In the genomic region with DNA sequence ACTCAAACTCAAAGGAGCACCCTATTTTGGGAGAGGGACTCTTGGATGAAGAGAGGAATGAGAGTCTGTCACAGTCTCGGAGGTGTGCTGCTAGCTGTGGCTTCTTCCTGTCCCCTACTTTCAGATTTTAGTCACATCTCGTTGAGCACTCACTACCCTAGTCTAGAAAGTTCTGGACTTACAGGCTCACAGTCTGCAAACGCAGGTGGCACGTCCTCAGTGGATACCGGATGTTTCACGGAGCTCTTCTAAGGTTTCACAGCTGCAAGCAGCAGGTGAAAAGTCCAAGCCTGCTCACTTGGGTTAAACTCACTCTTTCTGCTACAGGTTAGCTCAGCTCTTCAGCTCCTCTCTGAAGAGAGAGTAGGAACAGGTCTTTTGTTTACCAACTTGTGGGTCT, we compare ENCODE assay signal across 16 mouse cellular contexts.
DNase-seq lines count a peak whose midpoint lies in the region; ATAC-seq and TF ChIP-seq lines count a peak whose summit lies in the region.
"Had no signal": no experiment of that assay in that cellular context is flagged by ENCODE, and none has a peak within 500 bp of the region (broad histone marks: within the 10 kb centered on the region; RNA-seq: fewer than 3 reads in every experiment).

No protein-coding gene starts in this region.

- WGBS in thymus, adult 2 months: 50% methylated on average over 6 of the region's 6 CpGs
- 92% methylated on average over 6 of the region's 6 CpGs for WGBS in forebrain, embryonic 13.5 days
- WGBS in forebrain, embryonic 16.5 days: 93% methylated on average over 6 of the region's 6 CpGs

- DNase-seq in A20 (ENCODE audit: low read depth, low spot score) (peak; percentile 90), adipocyte (ENCODE audit: low spot score) (no peak)
- DNase-seq in CD4-positive helper T cell, adult 2 months (ENCODE audit: low read depth, low spot score): peak; percentile 55
- DNase-seq in thymus, adult 2 months: no peak
- DNase-seq: cerebellum, postnatal 25 days; kidney, adult 9 months; kidney, postnatal 4 days; retina, postnatal 1 day had no signal

- no peak overlapping the region for H3K9ac ChIP-seq in forebrain, embryonic 13.5 days
- H3K9ac ChIP-seq in forebrain, embryonic 16.5 days (replicated peaks; ENCODE audit: low read depth, low read length): no peak overlapping the region
- H3K9ac ChIP-seq: forebrain, embryonic 12.5 days; lung, embryonic 15.5 days; midbrain, embryonic 13.5 days had no signal

- H3K4me1 ChIP-seq in thymus, adult 2 months (replicated peaks; ENCODE audit: control insufficient read depth, insufficient read depth, low read length): peaks cover 33% of the 10 kb centered on the region
- peaks cover 27% of the 10 kb centered on the region; the same call in 1 of the 2 replicates for H3K4me1 ChIP-seq in forebrain, embryonic 13.5 days
- peaks cover 17% of the 10 kb centered on the region for H3K4me1 ChIP-seq in forebrain, embryonic 16.5 days (replicated peaks; ENCODE audit: control insufficient read depth, insufficient read depth, low read length)

- H3K27ac ChIP-seq in thymus, adult 2 months (ENCODE audit: control insufficient read depth, insufficient read depth, low read length): peak overlapping the region; percentile 90
- no peak overlapping the region for H3K27ac ChIP-seq in forebrain, embryonic 13.5 days
- no peak overlapping the region for H3K27ac ChIP-seq in forebrain, embryonic 16.5 days (ENCODE audit: low read length)
- H3K27ac ChIP-seq: forebrain, embryonic 12.5 days; hindbrain, postnatal 0 days; lung, embryonic 15.5 days; midbrain, embryonic 13.5 days had no signal

- peak; percentile 70 for ATAC-seq in inflammation-experienced regulatory T-cells, adult 6 months
- ATAC-seq in forebrain, embryonic 13.5 days: no peak
- no peak for ATAC-seq in forebrain, embryonic 16.5 days
- ATAC-seq: hindbrain, postnatal 0 days; midbrain, embryonic 13.5 days had no signal

- H3K4me3 ChIP-seq in thymus, adult 2 months (ENCODE audit: control insufficient read depth, insufficient read depth, low read length): no peak overlapping the region
- H3K4me3 ChIP-seq in forebrain, embryonic 13.5 days: no peak overlapping the region
- H3K4me3 ChIP-seq in forebrain, embryonic 16.5 days (replicated peaks; ENCODE audit: low read length): no peak overlapping the region
- H3K4me3 ChIP-seq: forebrain, embryonic 12.5 days; lung, embryonic 15.5 days; midbrain, embryonic 13.5 days; myocyte had no signal

- no peak for TF ChIP-seq CTCF in thymus, adult 2 months (IDR thresholded peaks at IDR 0.05; ENCODE audit: borderline replicate concordance, control insufficient read depth, extremely low read depth, insufficient read depth, low read length, poor library complexity)

- H3K9me3 ChIP-seq in forebrain, embryonic 13.5 days (replicated peaks): no peaks in the 10 kb centered on the region
- no peaks in the 10 kb centered on the region for H3K9me3 ChIP-seq in forebrain, embryonic 16.5 days (ENCODE audit: control insufficient read depth, low read length)
- H3K9me3 ChIP-seq: forebrain, embryonic 12.5 days; lung, embryonic 15.5 days; midbrain, embryonic 13.5 days had no signal

- TF ChIP-seq POLR2A in thymus, adult 2 months (IDR thresholded peaks at IDR 0.05; ENCODE audit: control insufficient read depth, extremely low read depth, insufficient read depth, low read length, poor library complexity): no peak

- no peaks in the 10 kb centered on the region for H3K36me3 ChIP-seq in thymus, adult 2 months (ENCODE audit: control insufficient read depth, insufficient read depth, low read length)
- H3K36me3 ChIP-seq in forebrain, embryonic 13.5 days (ENCODE audit: poor library complexity, severe bottlenecking): no peaks in the 10 kb centered on the region
- no peaks in the 10 kb centered on the region for H3K36me3 ChIP-seq in forebrain, embryonic 16.5 days (ENCODE audit: control insufficient read depth, insufficient read depth)
- H3K36me3 ChIP-seq: forebrain, embryonic 12.5 days; lung, embryonic 15.5 days; midbrain, embryonic 13.5 days had no signal

- no peak overlapping the region for H3K4me2 ChIP-seq in forebrain, embryonic 13.5 days
- no peak overlapping the region for H3K4me2 ChIP-seq in forebrain, embryonic 16.5 days (ENCODE audit: low read length)
- H3K4me2 ChIP-seq: forebrain, embryonic 12.5 days; lung, embryonic 15.5 days; midbrain, embryonic 13.5 days had no signal

- no peaks in the 10 kb centered on the region for H3K27me3 ChIP-seq in thymus, adult 2 months (ENCODE audit: control insufficient read depth, insufficient read depth, low read length)
- H3K27me3 ChIP-seq in forebrain, embryonic 13.5 days: no peaks in the 10 kb centered on the region
- H3K27me3 ChIP-seq in forebrain, embryonic 16.5 days (replicated peaks; ENCODE audit: control insufficient read depth, insufficient read depth, low read length): no peaks in the 10 kb centered on the region
- H3K27me3 ChIP-seq: forebrain, embryonic 12.5 days; lung, embryonic 15.5 days; midbrain, embryonic 13.5 days had no signal

Comparison
In these comparisons a context has a peak if more than half of its experiments do, and no peak if none do; other contexts are left out.
1. DNase-seq: peak in A20 (single experiment) and CD4-positive helper T cell, adult 2 months (single experiment); none in thymus, adult 2 months (single experiment) and adipocyte (single experiment).